22 mouse cellular contexts compared by ENCODE assay signal in genomic region chr6:101981656-101982055, GRCm38 (mm10).
DNase-seq lines count a peak whose midpoint lies in the region; ATAC-seq lines count a peak whose summit lies in the region.
"Had no signal": no experiment of that assay in that cellular context is flagged by ENCODE, and none has a peak within 500 bp of the region (broad histone marks: within the 10 kb centered on the region; RNA-seq: fewer than 3 reads in every experiment).

No protein-coding gene starts in this region.

- ATAC-seq in kidney, embryonic 15.5 days (replicated peaks; ENCODE audit: low FRiP score), result no peak
- ATAC-seq: forebrain, embryonic 13.5 days; forebrain, embryonic 16.5 days; hindbrain, embryonic 16.5 days; intestine, embryonic 15.5 days had no signal

- H3K4me3 ChIP-seq in kidney, embryonic 15.5 days (replicated peaks), result no peak overlapping the region
- H3K4me3 ChIP-seq: forebrain, embryonic 10.5 days; forebrain, embryonic 13.5 days; heart, embryonic 13.5 days; hindbrain, embryonic 13.5 days; intestine, embryonic 15.5 days had no signal

- DNase-seq in ES-CJ7 (ENCODE audit: low read depth, low spot score) (peak; percentile 57), ZHBTc4 (ENCODE audit: low read depth, low spot score) (peak; percentile 50), adipocyte (ENCODE audit: low spot score) (no peak)
- peak; percentile 4 for DNase-seq in forelimb bud, embryonic 11.5 days (ENCODE audit: low read depth, low spot score)
- no peak for DNase-seq in adrenal gland, adult 2 months
- DNase-seq: adrenal gland, postnatal 10 days; adrenal gland, postnatal 36 days; cerebellum, adult 2 months; cerebellum, adult 9-11 months; cerebellum, postnatal 25 days; gastrocnemius, postnatal 25 days; heart, adult 18-20 months; kidney, adult 11 months; kidney, adult 8-10 months had no signal

- H3K9ac ChIP-seq in kidney, embryonic 15.5 days, result no peak overlapping the region
- H3K9ac ChIP-seq: forebrain, embryonic 13.5 days; heart, embryonic 13.5 days; hindbrain, embryonic 13.5 days; intestine, embryonic 15.5 days had no signal

- no peak overlapping the region for H3K27ac ChIP-seq in kidney, embryonic 15.5 days
- H3K27ac ChIP-seq: forebrain, embryonic 10.5 days; forebrain, embryonic 13.5 days; heart, embryonic 13.5 days; hindbrain, embryonic 13.5 days; intestine, embryonic 15.5 days had no signal

- H3K36me3 ChIP-seq in kidney, embryonic 15.5 days, result no peaks in the 10 kb centered on the region
- H3K36me3 ChIP-seq: forebrain, embryonic 10.5 days; heart, embryonic 13.5 days; hindbrain, embryonic 13.5 days; intestine, embryonic 15.5 days had no signal

- H3K4me2 ChIP-seq in kidney, embryonic 15.5 days, result no peak overlapping the region
- H3K4me2 ChIP-seq: forebrain, embryonic 13.5 days; heart, embryonic 13.5 days; hindbrain, embryonic 13.5 days; intestine, embryonic 15.5 days had no signal

- H3K27me3 ChIP-seq in kidney, embryonic 15.5 days, result no peaks in the 10 kb centered on the region
- H3K27me3 ChIP-seq: forebrain, embryonic 13.5 days; heart, embryonic 13.5 days; hindbrain, embryonic 13.5 days; intestine, embryonic 15.5 days had no signal

- 73% methylated on average over 1 of the region's 1 CpGs for WGBS in kidney, embryonic 15.5 days

- H3K9me3 ChIP-seq in kidney, embryonic 15.5 days (replicated peaks), result no peaks in the 10 kb centered on the region
- H3K9me3 ChIP-seq: forebrain, embryonic 10.5 days; forebrain, embryonic 13.5 days; heart, embryonic 13.5 days; hindbrain, embryonic 13.5 days; intestine, embryonic 15.5 days had no signal

- H3K4me1 ChIP-seq in kidney, embryonic 15.5 days, result no peaks in the 10 kb centered on the region
- H3K4me1 ChIP-seq: forebrain, embryonic 13.5 days; heart, embryonic 13.5 days; intestine, embryonic 15.5 days had no signal

Comparison
In these comparisons a context has a peak if more than half of its experiments do, and no peak if none do; other contexts are left out.
1. DNase-seq: peak in ES-CJ7 (single experiment), ZHBTc4 (single experiment) and forelimb bud, embryonic 11.5 days (single experiment); none in adipocyte (single experiment) and adrenal gland, adult 2 months (single experiment).